Mouse (Mus musculus) c-Kit-negative CD71-positive TER-119-positive erythroid progenitor cells, embryonic 14.5 days (primary cell): ENCODE measurements around the gene 2200002J24Rik.
A peak's percentile ranks its signal among the peaks of the same experiment; 100 is the strongest.

Experiments used
- DNase-seq: peaks from one replicate; pipeline ENCODE4 v3.0.0-alpha.2; 2013; ENCODE audit warnings: low read depth, low spot score

2200002J24Rik gene

DNA sequence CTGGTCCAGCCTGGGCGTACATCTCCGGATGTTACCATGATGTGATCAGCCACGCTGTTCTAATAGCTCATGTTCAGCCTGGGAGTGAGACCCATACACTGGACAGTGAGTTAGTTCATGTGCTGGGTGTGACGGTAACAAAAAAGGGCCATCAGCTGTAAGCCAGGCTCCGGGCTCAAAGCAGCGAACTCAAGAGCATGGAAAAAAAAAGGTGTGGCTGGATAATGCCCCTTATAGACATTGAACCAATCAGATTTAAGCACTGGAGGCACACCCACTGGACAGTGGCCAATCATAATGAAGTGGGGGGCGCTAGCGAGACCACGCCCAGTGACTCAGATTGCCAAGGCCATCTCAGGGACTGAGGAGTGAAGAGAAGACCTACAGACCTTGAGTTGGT lies at the start of gene 2200002J24Rik:
Gene 2200002J24Rik, plus strand, starts transcription at position 338 of the 400 bp plus-strand sequence.
- DNase-seq = peak; percentile 15

DNA sequence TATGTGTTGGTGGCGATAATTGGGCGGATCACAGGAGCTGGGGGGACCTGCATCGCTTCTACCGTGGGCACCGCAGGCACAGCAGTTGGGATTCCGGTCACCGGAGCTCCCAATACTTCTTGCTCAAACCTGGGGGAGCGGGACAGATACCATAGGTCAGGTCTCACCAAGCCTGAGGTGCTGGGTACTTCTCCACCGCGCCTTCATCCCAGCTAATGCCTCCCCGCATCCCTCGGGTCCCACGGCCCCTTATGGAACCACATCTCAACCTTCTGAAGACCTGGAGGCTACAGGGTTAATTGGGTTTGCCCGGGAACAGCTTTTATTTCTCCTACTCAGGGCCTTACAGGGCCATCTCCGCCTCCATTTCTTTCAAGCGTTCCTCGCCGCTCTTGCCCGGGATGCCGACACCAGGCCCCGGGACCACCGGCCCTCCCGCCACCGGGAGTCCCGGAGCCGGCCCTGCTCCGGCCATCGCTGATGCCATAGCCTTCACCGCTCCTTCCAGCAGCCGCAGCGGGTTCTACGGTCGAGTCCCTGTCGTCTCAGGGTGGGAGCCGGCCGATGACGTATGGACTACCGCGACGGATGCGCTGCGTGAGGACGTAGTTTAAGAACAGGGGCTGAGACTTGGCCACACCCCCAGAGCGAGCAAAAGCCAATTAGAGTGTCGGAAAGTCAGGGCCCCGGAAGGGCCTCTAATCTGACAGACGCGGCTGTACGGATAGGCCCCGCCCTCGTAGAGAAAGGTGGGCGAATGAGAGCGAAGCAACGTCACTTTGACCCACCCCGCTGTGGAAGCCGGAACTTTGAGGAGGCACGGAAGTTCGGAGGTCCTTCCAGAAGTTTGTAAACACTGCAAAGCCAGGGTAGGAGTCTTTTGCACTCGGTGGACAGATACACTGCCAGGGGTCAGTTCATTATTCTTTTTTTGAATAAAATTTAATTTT lies 48.9 kb upstream of the 2200002J24Rik start, which contains the start of gene Rbm42:
Gene Rbm42, minus strand, starts transcription at position 727 of the 950 bp plus-strand sequence.
- DNase-seq = peak; percentile 99

DNA sequence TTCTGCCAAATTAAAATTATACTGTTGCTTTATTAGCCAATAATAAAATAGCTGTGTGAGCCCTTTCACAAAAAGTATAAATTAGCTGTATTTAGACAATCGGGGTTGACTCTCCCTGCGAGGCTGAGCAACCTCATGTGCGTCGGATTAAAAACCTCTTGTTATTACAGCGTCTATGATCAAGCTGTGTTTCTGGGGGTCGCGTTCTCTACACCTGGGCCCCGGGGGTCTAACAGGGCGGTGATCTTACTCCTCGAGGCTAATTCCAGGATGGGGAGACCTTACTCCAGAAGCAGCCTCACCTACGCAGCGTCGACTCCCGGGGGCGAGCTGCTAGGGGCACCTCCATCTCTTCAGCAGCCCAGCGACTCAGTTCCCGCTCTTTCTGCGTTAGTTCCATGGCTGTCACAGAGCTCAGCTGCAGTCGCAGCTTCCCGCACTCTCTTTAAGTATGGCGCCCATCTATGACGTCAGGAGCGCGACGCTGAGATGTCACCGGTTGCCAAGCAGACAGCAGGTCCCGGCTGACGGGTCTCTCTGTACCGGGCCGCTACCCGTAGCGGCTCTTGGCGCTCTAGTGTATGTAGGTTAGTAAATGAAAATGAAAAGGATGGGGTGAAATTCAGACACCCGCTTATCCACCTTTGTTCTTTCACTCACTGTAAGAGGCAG lies 34.1 kb upstream of the 2200002J24Rik start, which contains the start of gene Haus5:
Gene Haus5, minus strand, starts transcription at position 466 of the 672 bp plus-strand sequence.
- peak; percentile 88 for DNase-seq

DNA sequence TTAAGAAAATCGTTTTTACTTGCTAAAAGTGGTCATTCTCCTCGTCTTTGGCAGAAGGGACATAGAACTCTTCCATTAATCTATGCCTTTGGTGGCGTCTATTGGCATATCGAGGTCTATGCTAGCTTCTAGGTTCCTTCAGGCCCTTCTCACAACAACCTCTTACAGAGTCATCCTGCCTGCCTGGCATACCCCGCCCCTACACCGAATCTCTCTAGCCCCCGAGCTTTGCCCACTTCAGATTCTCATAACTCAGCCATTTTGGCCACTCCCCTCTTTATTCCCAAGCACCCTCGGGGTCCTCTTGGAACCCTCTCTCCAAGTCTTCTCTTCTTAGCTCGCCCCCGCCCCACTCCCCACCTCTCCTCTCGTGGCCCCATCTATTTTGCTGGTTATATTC lies 33.4 kb upstream of the 2200002J24Rik start:
- DNase-seq = no peak

DNA sequence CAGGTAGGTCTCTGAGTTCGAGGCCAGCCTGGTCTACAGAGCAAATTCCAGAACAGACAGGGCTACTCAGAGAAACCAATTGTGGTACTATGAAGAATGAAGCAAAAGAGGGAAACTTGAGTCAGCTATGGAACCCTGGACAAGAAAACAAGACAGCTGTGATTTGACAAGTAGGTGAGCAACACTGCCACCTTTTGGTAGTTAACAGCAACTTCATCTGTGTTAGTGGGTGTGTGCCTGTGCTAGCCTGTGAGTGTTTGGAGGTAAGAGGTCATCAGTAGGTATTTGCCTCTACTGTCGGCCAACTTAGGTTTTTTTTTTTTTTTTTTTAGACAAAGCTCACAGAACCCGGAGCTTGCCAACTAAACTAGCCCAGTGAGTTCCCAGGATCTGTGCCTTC lies 29.5 kb upstream of the 2200002J24Rik start:
- DNase-seq = peak; percentile 44

DNA sequence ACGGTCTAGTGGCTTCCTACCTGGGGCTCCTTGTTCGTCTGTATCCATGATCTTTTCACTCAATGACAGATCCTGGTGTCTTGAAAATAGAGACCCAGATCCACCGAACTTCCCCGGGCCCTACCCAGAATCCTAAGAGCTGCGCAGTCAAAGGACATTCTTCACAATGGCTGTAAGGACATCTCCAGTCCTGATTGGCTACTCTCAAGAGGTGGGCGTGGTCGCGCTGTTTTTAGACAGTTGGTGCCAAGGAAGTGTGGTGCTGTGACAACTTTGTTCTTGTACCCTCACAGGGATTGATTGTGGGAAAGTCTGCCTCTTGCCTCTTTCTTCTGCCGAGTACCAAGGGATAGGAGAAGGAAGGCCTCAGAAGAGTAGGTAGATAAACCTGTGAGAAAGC lies 27.2 kb upstream of the 2200002J24Rik start, which contains the start of gene Pmis2:
Gene Pmis2, minus strand, starts transcription at position 126 of the 400 bp plus-strand sequence.
- no peak for DNase-seq

DNA sequence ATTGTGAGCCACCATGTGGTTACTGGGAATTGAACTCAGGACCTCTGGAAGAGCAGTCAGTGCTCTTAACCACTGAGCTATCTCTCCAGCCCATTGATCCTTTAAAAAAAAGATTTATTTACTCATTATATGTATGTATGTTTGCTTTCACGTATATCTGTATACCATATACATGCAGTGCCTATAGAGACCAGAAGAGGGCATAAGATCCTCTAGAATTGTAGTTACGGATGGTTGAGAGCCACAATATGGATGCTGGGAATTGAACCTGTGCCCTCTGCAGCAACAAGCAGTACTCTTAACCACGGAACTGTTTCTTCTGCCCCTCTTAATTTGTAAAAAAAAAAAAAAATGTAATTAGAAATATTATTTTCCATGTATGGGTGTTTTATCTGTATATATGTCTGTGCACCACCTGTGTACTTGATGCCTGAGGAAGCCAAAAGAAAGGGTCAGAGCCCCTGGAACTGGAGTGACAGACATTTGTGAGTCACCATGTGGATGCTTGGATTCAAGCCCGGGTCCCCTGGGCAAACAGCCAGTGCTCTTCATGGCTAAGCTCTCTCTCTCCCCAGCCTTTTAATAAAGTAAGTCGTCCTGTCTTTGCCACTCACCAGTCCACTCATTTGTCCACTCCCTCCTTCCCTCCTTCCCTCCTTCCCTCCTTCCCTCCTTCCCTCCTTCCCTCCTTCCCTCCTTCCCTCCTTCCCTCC lies 20.3 kb upstream of the 2200002J24Rik start:
- DNase-seq = no peak

DNA sequence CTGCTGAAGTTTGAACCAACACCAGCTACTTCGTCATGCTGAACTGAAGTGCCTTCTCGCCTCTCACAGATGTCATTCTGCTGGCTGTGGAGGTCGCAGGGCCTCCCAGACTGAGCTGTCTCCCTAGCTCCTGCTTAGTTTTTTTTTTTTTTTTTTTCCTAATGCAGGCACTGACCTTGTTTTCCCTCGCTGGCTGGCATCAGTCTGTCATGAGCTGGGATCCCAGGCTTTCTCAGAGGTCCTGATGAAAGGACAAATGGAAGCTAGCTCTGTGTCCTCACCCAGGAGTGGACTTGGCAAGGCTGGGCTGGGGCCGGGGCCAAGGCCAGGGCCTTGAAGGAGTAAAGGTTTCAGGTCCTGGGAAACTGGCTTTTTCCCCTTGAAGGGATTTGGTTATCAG lies 16.8 kb upstream of the 2200002J24Rik start:
- DNase-seq = no peak

DNA sequence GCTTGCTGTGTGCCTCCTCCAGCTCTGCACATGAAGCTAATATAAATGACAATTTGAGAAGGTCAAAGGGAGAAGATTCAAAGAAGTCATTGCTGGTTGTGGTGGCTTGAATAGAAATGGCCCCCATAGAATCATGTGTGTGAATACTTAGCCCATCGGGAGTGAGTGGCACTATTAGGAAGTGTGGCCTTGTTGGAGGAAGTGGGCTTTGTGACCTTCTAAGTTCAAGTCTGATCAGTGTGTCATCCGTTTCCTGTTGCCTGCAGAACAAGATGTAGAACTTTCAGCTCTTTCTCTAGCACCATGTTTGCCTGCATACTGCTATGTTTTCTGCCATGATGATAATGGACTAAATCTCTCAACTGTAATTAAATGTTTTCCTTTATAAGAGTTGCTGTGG lies 15.3 kb upstream of the 2200002J24Rik start:
- DNase-seq = no peak

DNA sequence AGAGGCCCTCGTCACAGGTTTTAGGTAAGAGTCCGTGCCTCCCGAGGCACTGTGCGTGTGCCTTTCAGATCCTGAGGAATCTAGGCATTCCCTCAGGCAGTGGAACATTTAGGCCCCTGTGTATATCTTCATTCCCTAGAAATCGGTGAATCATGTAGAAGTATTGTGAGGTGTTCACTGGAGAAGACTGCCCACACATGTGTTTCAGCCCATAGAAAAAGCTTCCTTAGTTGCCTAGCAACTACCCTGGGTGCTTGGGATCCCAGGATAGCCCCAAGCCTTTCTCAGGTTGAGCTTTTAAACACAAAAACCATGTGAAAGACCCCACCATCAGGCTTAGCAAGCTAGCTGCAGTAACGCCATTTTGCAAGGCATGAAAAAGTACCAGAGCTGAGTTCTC lies 10.4 kb upstream of the 2200002J24Rik start:
- DNase-seq = no peak

DNA sequence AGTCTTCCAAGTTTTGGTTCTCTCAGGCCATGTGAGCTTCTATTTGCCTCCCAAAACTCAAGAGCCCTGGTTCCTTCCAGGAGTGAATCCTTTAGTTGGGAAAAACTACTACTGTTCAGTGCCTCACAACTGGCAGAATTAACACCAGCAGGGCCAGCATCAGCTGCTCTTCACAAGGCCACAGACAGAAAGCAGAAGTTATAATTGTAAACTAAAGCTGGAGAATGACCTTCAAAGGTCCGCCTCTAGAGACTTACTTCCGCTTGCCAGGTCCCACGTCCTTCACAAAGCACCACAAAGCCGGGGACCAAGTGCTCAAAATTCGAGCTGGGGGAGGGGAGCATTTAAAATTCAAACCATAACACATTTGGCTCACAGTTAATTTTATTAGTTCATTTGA lies 625 bp upstream of the 2200002J24Rik start:
- no peak for DNase-seq

DNA sequence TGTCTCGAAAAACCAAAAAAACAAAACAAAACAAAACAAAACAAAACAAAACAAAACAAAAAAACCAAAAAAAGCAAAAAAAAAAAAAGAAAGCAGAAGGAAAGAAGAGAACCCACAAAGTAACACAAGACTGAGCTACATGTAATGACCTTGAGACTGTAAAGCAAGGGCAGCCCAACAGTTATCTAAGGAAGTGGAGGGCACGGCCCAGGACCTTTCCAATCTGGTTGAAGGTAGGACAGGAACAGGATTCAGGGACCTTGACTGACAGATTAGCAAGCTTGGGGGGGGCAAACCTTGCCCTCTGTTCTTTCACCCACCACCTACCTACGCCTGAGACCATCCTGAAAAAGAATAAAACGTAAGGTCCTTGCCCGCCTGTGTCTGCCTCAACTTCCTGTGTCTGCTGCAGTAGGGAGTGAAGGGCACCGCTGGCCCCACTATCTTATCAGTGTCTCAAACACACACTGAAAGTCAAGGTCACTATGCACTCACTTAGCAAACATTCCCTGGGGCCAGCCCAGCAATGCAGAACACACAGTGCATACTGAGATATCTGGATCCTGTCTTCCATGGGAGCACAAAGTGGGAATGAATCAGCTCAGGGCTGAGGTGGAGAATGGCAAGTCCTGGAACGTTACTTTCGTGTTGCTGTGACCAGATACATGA lies 7.6 kb downstream of the 2200002J24Rik start:
- DNase-seq = no peak

DNA sequence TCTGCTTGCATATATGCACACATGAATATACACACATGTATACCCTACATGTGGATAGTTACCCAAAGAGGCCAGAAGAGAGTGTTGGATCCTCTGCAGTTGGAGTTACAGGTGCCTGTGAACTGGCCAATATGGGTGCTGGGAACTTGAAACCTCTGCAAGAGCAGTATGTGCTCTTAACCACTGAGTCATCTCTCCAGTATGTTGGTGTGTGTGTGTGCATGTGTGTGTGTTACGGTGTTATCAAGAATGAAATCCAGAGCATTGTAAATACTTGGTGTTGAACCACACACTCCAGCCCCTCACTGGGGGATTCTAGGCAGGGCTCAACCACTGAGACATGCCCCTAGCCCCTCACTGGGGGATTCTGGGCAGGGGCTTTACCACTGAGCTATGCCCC lies 8.7 kb downstream of the 2200002J24Rik start:
- no peak for DNase-seq

DNA sequence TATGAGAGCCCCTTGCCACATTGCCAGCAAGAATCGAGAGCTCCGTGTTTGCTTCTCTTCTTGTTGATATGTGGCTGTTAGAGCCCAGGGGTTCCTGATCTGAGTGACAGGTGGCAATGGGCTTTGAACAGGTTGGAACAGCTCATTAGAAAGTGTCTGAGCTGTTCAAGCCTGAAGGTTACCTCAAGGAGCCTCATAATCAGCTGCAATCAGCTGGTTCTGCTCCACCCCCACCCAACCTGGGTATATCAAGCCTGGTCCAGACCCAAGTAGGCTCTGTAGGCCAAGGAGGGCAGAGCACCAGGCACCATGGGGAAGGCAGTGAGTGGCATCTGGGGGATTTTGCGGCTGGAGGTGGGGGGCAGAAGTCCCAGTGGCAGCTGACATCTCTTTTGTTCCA lies 13.2 kb downstream of the 2200002J24Rik start, which contains the start of gene Atp4a:
Gene Atp4a, plus strand, starts transcription at position 268 of the 400 bp plus-strand sequence.
- no peak for DNase-seq

DNA sequence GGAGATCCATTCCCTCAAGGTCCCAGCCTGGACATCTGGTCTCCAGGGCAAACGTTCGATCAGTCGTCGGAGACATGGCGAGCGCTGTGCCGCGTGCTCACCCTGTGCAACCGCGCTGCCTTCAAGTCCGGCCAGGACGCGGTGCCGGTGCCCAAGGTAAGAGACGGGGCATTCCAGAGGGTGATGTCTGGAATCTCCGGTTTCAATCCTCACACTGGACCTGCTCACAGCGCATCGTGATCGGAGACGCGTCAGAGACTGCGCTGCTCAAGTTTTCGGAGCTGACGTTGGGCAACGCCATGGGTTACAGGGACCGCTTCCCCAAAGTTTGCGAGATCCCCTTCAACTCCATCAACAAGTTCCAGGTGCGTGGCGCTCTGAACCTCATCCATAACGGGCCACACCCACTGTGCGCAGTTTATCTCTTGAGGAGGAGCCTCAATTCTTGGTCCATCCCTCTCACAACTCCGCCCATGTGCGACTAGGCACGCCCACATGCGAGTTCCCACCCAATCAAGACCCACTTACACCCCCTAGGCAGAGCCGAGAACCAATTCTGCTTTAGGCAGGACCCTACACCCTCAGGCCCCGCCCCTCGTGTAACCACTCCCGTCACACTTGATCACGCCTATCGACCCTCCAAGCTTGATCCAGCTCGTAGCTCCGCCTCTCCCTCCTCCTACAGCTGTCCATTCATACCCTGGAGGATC lies 18.4 kb downstream of the 2200002J24Rik start:
- DNase-seq = peak; percentile 65

DNA sequence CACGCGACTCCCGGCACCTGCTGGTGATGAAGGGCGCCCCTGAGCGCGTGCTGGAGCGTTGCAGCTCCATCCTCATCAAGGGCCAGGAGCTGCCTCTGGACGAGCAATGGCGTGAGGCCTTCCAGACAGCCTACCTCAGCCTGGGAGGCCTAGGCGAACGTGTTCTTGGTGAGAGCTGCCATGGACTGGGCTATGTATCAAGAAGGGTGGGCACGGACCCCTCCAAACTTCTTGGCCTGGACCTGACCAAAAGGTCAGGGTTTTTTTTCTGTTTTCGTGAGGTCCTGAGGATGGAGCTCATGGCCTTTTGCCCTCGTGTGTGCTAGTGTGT lies 19.0 kb downstream of the 2200002J24Rik start:
- DNase-seq = no peak

DNA sequence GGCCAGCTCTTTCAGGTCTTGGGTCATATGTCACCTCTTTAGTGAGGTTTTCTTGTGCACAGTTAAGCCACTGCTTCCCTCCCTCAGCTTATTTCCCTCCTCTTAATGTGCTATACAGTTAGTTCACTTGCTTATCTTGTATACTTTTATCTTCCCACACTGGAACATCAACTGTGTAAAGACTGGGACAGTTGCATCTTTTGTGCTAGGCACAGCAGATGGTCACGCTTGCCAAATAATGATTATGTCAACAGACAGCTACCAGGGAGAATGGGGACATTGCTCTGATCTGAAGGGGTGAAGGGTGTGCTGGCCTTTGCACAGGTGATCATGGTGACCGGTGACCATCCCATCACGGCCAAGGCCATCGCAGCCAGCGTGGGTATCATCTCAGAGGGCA lies 20.9 kb downstream of the 2200002J24Rik start:
- no peak for DNase-seq

DNA sequence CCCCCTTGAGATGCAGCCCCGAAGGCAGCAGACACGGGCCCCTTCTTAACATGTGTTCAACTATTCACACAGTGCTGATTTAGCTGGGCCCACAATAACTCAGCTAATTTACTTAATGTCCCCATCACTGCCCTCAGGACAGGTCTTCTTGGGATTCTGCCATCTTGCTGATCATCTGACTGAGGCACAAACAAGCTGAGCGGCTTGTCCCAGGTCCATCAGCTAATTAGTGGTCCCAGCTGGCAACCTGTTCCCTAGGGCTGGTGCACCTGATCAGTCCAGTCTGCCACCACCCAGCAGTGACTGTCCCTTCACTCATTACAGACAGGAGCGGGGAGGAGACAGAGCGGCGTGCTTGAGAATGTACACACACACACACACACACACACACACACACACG lies 22.6 kb downstream of the 2200002J24Rik start:
- DNase-seq = no peak

DNA sequence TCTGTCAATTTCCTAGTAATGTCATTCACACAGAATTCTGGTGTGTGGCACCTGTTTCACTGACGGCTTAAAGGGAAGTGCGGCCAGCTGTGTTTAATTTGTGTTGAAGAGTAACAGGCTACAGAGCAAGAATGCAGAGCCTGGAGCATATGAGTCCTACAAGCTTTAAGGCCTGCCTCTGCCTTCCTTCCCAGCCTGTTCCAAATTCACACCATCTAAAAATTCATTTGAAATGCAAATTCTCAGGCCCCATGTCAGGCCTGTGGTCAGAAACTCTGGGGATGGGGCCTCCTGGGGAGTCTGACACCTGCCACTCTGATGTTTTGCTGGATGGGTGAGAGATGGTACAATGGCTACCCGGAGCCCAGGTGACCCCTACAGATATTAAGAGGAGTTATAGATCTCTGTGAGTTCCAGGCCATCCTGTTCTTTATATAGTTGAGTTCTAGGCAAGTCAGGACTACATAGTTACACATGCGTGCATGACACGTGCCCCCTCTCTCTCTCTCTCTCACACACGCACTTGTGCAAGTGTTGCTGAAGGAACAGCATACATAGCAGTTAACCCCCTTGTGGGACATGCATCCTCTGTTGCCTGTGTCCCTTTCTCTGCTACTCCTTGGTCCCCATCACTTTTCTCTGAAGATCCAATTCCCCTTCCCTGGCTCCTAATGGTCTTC lies 24.7 kb downstream of the 2200002J24Rik start:
- DNase-seq = no peak

DNA sequence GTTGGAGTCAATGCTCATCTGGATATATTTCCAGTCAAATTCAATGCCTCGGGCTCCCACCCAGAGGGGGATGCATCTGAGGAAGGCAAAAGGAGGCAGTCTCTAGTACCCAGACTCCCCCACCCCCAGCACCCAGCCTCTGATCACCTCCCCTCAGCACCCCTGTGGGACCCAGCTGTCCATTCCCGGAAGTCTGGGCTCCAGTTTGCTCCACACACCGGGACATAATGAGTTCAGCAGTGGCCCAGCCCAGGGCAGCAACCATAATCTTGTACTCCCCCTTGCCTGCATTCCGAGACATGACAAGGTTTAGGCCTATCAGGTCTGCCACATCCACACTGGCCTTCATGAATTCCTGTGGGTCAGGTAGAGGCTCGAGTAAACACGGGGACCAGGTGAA lies 29.5 kb downstream of the 2200002J24Rik start:
- DNase-seq = no peak
